Comparison of ENCODE assay signal across 10 mouse cellular contexts in genomic region chrX:103440803-103441202, GRCm38 (mm10). TPM values are rescaled to one million over a fixed set of nuclear protein-coding genes. Genes with fewer than 3 reads are reported as not detected.
DNase-seq lines count a peak whose midpoint lies in the region; ATAC-seq lines count a peak whose summit lies in the region.
"Had no signal": no experiment of that assay in that cellular context is flagged by ENCODE, and none has a peak within 500 bp of the region (broad histone marks: within the 10 kb centered on the region; RNA-seq: fewer than 3 reads in every experiment).

No protein-coding gene starts in this region.

- H3K4me2 ChIP-seq in neural tube, embryonic 11.5 days (ENCODE audit: low read depth), result no peak overlapping the region
- H3K4me2 ChIP-seq in neural tube, embryonic 15.5 days, result no peak overlapping the region
- H3K4me2 ChIP-seq: hindbrain, embryonic 15.5 days had no signal

- intact Hi-C loops in gastrocnemius, postnatal 36 days (cut with DNase I), result no loop called here

- 6% methylated on average over 1 of the region's 1 CpGs for WGBS in neural tube, embryonic 11.5 days
- WGBS in neural tube, embryonic 15.5 days, result 4% methylated on average over 1 of the region's 1 CpGs

- H3K36me3 ChIP-seq in neural tube, embryonic 11.5 days (ENCODE audit: control insufficient read depth, insufficient read depth, low read length), result no peaks in the 10 kb centered on the region
- H3K36me3 ChIP-seq in neural tube, embryonic 15.5 days, result no peaks in the 10 kb centered on the region
- H3K36me3 ChIP-seq: hindbrain, embryonic 15.5 days had no signal

- H3K4me1 ChIP-seq in neural tube, embryonic 11.5 days (ENCODE audit: control insufficient read depth, insufficient read depth, low read length), result no peaks in the 10 kb centered on the region
- H3K4me1 ChIP-seq in neural tube, embryonic 15.5 days, result no peaks in the 10 kb centered on the region
- H3K4me1 ChIP-seq: hindbrain, embryonic 15.5 days had no signal

- H3K9me3 ChIP-seq in neural tube, embryonic 11.5 days (ENCODE audit: control insufficient read depth, low read length), result no peaks in the 10 kb centered on the region
- H3K9me3 ChIP-seq in neural tube, embryonic 15.5 days (replicated peaks), result no peaks in the 10 kb centered on the region
- H3K9me3 ChIP-seq: hindbrain, embryonic 15.5 days had no signal

- no peak overlapping the region for H3K4me3 ChIP-seq in neural tube, embryonic 11.5 days (ENCODE audit: low read depth, low read length)
- H3K4me3 ChIP-seq in neural tube, embryonic 15.5 days (replicated peaks), result no peak overlapping the region
- H3K4me3 ChIP-seq: hindbrain, embryonic 15.5 days had no signal

- no peak overlapping the region for H3K27ac ChIP-seq in neural tube, embryonic 11.5 days (ENCODE audit: low read depth, low read length)
- H3K27ac ChIP-seq in neural tube, embryonic 15.5 days (replicated peaks), result no peak overlapping the region
- H3K27ac ChIP-seq: hindbrain, embryonic 15.5 days had no signal

- no peak for ATAC-seq in neural tube, embryonic 11.5 days (ENCODE audit: insufficient read depth, low FRiP score, low TSS enrichment)
- ATAC-seq in neural tube, embryonic 15.5 days (ENCODE audit: low FRiP score), result no peak

- peaks cover 24% of the 10 kb centered on the region; the same call in 1 of the 2 replicates for H3K27me3 ChIP-seq in neural tube, embryonic 11.5 days (ENCODE audit: control insufficient read depth, insufficient read depth, low read length)
- peaks cover 42% of the 10 kb centered on the region for H3K27me3 ChIP-seq in neural tube, embryonic 15.5 days (replicated peaks)

- no peak overlapping the region for H3K9ac ChIP-seq in neural tube, embryonic 11.5 days (ENCODE audit: low read length)
- H3K9ac ChIP-seq in neural tube, embryonic 15.5 days (replicated peaks), result no peak overlapping the region
- H3K9ac ChIP-seq: hindbrain, embryonic 15.5 days had no signal

- peak; percentile 0 for DNase-seq in gastrocnemius, adult 18-20 months (ENCODE audit: low spot score)
- DNase-seq in gastrocnemius, postnatal 36 days, result no peak
- peak; percentile 23 for DNase-seq in neural tube, embryonic 11.5 days (ENCODE audit: low spot score)
- peak; percentile 10 to 48 for DNase-seq in cerebellum, adult 18-20 months
- DNase-seq in hindlimb bud, embryonic 11.5 days (ENCODE audit: extremely low spot score, low read depth, low spot score), result peak; percentile 42
- DNase-seq in retina, postnatal 1 day, result peak; percentile 79
- no peak for DNase-seq in spleen, adult 12 weeks (ENCODE audit: low spot score)

RNA-seq across cellular contexts. Expression of gene Gm26992, which starts 19.0 kb away (rescaled TPM):
- total RNA-seq in gastrocnemius, adult 18-20 months (2021), result not detected
- not detected for total RNA-seq in gastrocnemius, postnatal 36 days (2021)
- polyA plus RNA-seq in neural tube, embryonic 11.5 days (2014; fragmentation: Nextera tagmentation; extraction: Ambion mirVana), result not detected in 2 replicates
- polyA plus RNA-seq in neural tube, embryonic 15.5 days (2015; fragmentation: Nextera tagmentation; extraction: Ambion mirVana), result not detected in 2 replicates
- polyA plus RNA-seq: hindbrain, embryonic 15.5 days; neural tube, embryonic 14.5 days had no signal

RNA-seq across cellular contexts. Expression of gene Tsx, which starts 26.5 kb away (rescaled TPM):
- total RNA-seq in gastrocnemius, adult 18-20 months (2021), result not detected
- not detected for total RNA-seq in gastrocnemius, postnatal 36 days (2021)
- polyA plus RNA-seq in neural tube, embryonic 11.5 days (2014; fragmentation: Nextera tagmentation; extraction: Ambion mirVana), result 0.29 and 0.82 TPM in 2 replicates
- 0.26 and 0.46 TPM in 2 replicates for polyA plus RNA-seq in neural tube, embryonic 15.5 days (2015; fragmentation: Nextera tagmentation; extraction: Ambion mirVana)

Comparison
In these comparisons a context has a peak if more than half of its experiments do, and no peak if none do; other contexts are left out.
1. DNase-seq: peak in gastrocnemius, adult 18-20 months (single experiment), neural tube, embryonic 11.5 days (single experiment), cerebellum, adult 18-20 months (2 of 2), hindlimb bud, embryonic 11.5 days (single experiment) and retina, postnatal 1 day (single experiment); none in gastrocnemius, postnatal 36 days (0 of 2) and spleen, adult 12 weeks (single experiment).